Mouse (Mus musculus) olfactory bulb, adult 2 months (tissue): ENCODE measurements around the gene Sart3.

Experiments used
- CTCF ChIP-seq: fragments of 200-500 bp; IDR thresholded peaks from 2 replicates; pipeline ENCODE4 v1.5.1; 2012; ENCODE audit warnings: low read depth, mild to moderate bottlenecking, low read length, moderate library complexity; ENCODE audit not compliant: insufficient read depth
- POLR2A ChIP-seq: fragments of 200-500 bp; IDR thresholded peaks from 2 replicates; pipeline ENCODE4 v1.6.1; 2012; ENCODE audit warnings: mild to moderate bottlenecking, low read depth, low read length, moderate library complexity; ENCODE audit not compliant: insufficient read depth

- TF ChIP-seq CTCF (no peak), POLR2A (no peak)
These were observed 40.3 kb upstream of the Sart3 start for GRCm38 (mm10) chr5:113812638-113813037.
